Mouse (Mus musculus): ENCODE measurements around the gene B130006D01Rik. TPM values are rescaled to one million over a fixed set of nuclear protein-coding genes. Genes with fewer than 3 reads are reported as not detected.

B130006D01Rik gene
- 0.30 and 0.33 TPM in 2 replicates for polyA plus RNA-seq (2015; fragmentation: Nextera tagmentation; extraction: Ambion mirVana)

GRCm38 (mm10) chr11:95723287-95723686 lies at the start of gene B130006D01Rik:
TSS of gene B130006D01Rik (plus strand) at chr11:95723587.
- no peak within 1 kb of the TSS for H3K4me2 ChIP-seq (ENCODE audit: low read depth, low read length)
- H3K4me1 ChIP-seq (ENCODE audit: control insufficient read depth, low read depth, low read length): peaks cover 10% of the 10 kb centered on the region
- no peak within 1 kb of the TSS for H3K9ac ChIP-seq (ENCODE audit: low read depth, low read length)
- ATAC-seq (ENCODE audit: low read depth): no peak
- WGBS (ENCODE audit: insufficient replicate concordance): 85% methylated on average over 5 of the region's 5 CpGs
- 0 out of 2 replicates have a peak within 1 kb of the TSS, but pooled peaks have one; percentile 19 for H3K27ac ChIP-seq (ENCODE audit: low read length)
- no peaks in the 10 kb centered on the region for H3K9me3 ChIP-seq (replicated peaks; ENCODE audit: control insufficient read depth, low read length)
- no peaks in the 10 kb centered on the region for H3K36me3 ChIP-seq (ENCODE audit: control insufficient read depth, insufficient read depth)
- no peaks in the 10 kb centered on the region for H3K27me3 ChIP-seq (ENCODE audit: control insufficient read depth, insufficient read depth, low read depth, low read length)
- no peak within 1 kb of the TSS for H3K4me3 ChIP-seq (ENCODE audit: low read depth, low read length)

DNA sequence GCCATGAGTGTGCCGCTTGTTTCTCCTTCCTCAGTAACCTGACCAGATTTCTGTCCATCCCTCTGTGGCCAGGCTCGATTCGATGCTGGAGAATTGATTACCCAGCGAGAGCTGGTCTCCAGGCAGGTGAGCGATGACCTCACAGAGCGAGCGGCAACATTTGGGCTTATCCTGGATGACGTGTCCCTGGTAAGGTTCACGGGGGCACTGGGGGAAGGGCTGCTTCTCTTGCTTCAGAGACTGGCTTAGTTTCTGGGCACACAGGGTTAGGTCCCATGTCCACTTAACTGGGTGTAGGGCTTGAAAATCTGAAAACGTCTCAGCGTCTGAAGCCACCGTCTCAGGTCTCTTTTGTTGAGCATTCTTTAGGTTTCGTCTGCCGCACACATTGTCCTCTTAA lies 47.9 kb upstream of the B130006D01Rik start:
- H3K9ac ChIP-seq (ENCODE audit: low read depth, low read length): no peak overlapping the region
- WGBS (ENCODE audit: insufficient replicate concordance): 76% methylated on average over 14 of the region's 14 CpGs
- no peak for ATAC-seq (ENCODE audit: low read depth)
- no peak overlapping the region for H3K4me2 ChIP-seq (ENCODE audit: low read depth, low read length)
- no peaks in the 10 kb centered on the region for H3K9me3 ChIP-seq (replicated peaks; ENCODE audit: control insufficient read depth, low read length)
- H3K4me3 ChIP-seq (ENCODE audit: low read depth, low read length): no peak overlapping the region
- H3K36me3 ChIP-seq (ENCODE audit: control insufficient read depth, insufficient read depth): peaks cover 19% of the 10 kb centered on the region
- H3K27ac ChIP-seq (ENCODE audit: low read length): no peak overlapping the region
- no peaks in the 10 kb centered on the region for H3K27me3 ChIP-seq (ENCODE audit: control insufficient read depth, insufficient read depth, low read depth, low read length)
- no peaks in the 10 kb centered on the region for H3K4me1 ChIP-seq (ENCODE audit: control insufficient read depth, low read depth, low read length)

DNA sequence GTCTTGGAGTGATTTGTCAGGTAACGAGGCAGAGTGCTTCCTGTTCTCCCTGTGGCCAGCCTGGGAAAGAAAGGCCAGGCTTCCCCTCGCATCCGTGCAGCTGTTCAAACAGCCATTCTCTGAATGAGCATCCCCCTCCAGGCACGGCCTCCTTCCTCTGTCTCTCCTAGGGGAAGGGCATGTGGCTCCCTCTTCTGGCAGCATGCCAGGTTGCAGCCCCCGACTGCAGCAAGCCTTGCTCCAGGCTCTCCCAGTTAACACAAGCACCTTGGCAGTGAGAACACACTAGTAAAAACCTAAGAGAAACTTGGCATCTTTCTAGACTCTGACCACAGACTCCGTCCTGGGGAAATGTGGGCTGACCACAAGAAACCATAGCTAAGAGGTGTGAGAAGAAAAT lies 47.1 kb upstream of the B130006D01Rik start:
- Histone ChIP-seq H3K36me3 (ENCODE audit: control insufficient read depth, insufficient read depth) (peaks cover 16% of the 10 kb centered on the region), H3K4me1 (ENCODE audit: control insufficient read depth, low read depth, low read length) (no peaks in the 10 kb centered on the region), H3K4me2 (ENCODE audit: low read depth, low read length) (no peak overlapping the region), H3K27ac (ENCODE audit: low read length) (no peak overlapping the region), H3K9ac (ENCODE audit: low read depth, low read length) (no peak overlapping the region), H3K4me3 (ENCODE audit: low read depth, low read length) (no peak overlapping the region), H3K9me3 (replicated peaks; ENCODE audit: control insufficient read depth, low read length) (no peaks in the 10 kb centered on the region), H3K27me3 (ENCODE audit: control insufficient read depth, insufficient read depth, low read depth, low read length) (no peaks in the 10 kb centered on the region)
- no peak; the same call in 1 of the 2 replicates for ATAC-seq (ENCODE audit: low read depth)
- 36% methylated on average over 6 of the region's 6 CpGs for WGBS (ENCODE audit: insufficient replicate concordance)

GRCm38 (mm10) chr11:95677925-95678701 lies 45.3 kb upstream of the B130006D01Rik start:
- no peaks in the 10 kb centered on the region for H3K27me3 ChIP-seq (ENCODE audit: control insufficient read depth, insufficient read depth, low read depth, low read length)
- no peak overlapping the region for H3K9ac ChIP-seq (ENCODE audit: low read depth, low read length)
- no peak overlapping the region for H3K4me2 ChIP-seq (ENCODE audit: low read depth, low read length)
- WGBS (ENCODE audit: insufficient replicate concordance): 85% methylated on average over 14 of the region's 14 CpGs
- H3K36me3 ChIP-seq (ENCODE audit: control insufficient read depth, insufficient read depth): peaks cover 14% of the 10 kb centered on the region
- H3K4me3 ChIP-seq (ENCODE audit: low read depth, low read length): no peak overlapping the region
- ATAC-seq (ENCODE audit: low read depth): no peak
- H3K9me3 ChIP-seq (replicated peaks; ENCODE audit: control insufficient read depth, low read length): no peaks in the 10 kb centered on the region
- no peak overlapping the region for H3K27ac ChIP-seq (ENCODE audit: low read length)
- H3K4me1 ChIP-seq (ENCODE audit: control insufficient read depth, low read depth, low read length): no peaks in the 10 kb centered on the region; the same call in 1 of the 2 replicates

- 60% methylated on average over 9 of the region's 9 CpGs for WGBS (ENCODE audit: insufficient replicate concordance)
- no peak overlapping the region for H3K27ac ChIP-seq (ENCODE audit: low read length)
- H3K36me3 ChIP-seq (ENCODE audit: control insufficient read depth, insufficient read depth): peaks cover 7% of the 10 kb centered on the region
- no peaks in the 10 kb centered on the region for H3K27me3 ChIP-seq (ENCODE audit: control insufficient read depth, insufficient read depth, low read depth, low read length)
- no peak overlapping the region for H3K4me2 ChIP-seq (ENCODE audit: low read depth, low read length)
- H3K9ac ChIP-seq (ENCODE audit: low read depth, low read length): no peak overlapping the region
- no peaks in the 10 kb centered on the region for H3K9me3 ChIP-seq (replicated peaks; ENCODE audit: control insufficient read depth, low read length)
- peaks cover 8% of the 10 kb centered on the region for H3K4me1 ChIP-seq (ENCODE audit: control insufficient read depth, low read depth, low read length)
- no peak overlapping the region for H3K4me3 ChIP-seq (ENCODE audit: low read depth, low read length)
- ATAC-seq (ENCODE audit: low read depth): no peak
These were observed 41.3 kb upstream of the B130006D01Rik start for GRCm38 (mm10) chr11:95681995-95682601.

- Histone ChIP-seq H3K4me3 (ENCODE audit: low read depth, low read length) (no peak overlapping the region), H3K9ac (ENCODE audit: low read depth, low read length) (no peak overlapping the region), H3K4me1 (ENCODE audit: control insufficient read depth, low read depth, low read length) (peaks cover 14% of the 10 kb centered on the region), H3K36me3 (ENCODE audit: control insufficient read depth, insufficient read depth) (peaks cover 7% of the 10 kb centered on the region), H3K4me2 (ENCODE audit: low read depth, low read length) (no peak overlapping the region), H3K27me3 (ENCODE audit: control insufficient read depth, insufficient read depth, low read depth, low read length) (no peaks in the 10 kb centered on the region), H3K9me3 (replicated peaks; ENCODE audit: control insufficient read depth, low read length) (no peaks in the 10 kb centered on the region), H3K27ac (ENCODE audit: low read length) (no peak overlapping the region)
- ATAC-seq (ENCODE audit: low read depth): peak; percentile 74
- WGBS (ENCODE audit: insufficient replicate concordance): 63% methylated on average over 3 of the region's 3 CpGs
These were observed 40.4 kb upstream of the B130006D01Rik start for GRCm38 (mm10) chr11:95682946-95683345.

DNA sequence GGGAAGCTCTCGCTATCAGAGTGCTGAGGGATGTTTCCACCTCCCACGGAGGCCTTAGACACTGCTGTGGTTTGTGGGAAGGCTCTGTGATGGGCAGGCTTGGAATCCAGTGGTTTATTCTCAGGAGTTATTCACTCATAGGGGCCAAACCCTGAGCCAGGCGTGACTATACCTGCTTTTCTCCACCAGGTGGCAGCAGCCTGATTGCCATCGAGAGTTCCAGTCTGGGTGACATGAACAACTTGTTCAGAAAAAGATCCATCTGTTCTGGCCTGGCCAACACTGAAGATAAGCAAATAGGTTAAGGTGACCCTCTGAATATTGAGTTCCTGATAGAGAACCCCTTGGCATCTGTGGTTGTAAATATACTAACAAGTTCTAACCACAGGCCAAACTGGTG lies 37.4 kb upstream of the B130006D01Rik start:
- no peak for ATAC-seq (ENCODE audit: low read depth)
- Histone ChIP-seq H3K4me2 (ENCODE audit: low read depth, low read length) (no peak overlapping the region), H3K9ac (ENCODE audit: low read depth, low read length) (no peak overlapping the region), H3K4me3 (ENCODE audit: low read depth, low read length) (no peak overlapping the region), H3K27ac (ENCODE audit: low read length) (no peak overlapping the region), H3K9me3 (replicated peaks; ENCODE audit: control insufficient read depth, low read length) (no peaks in the 10 kb centered on the region), H3K36me3 (ENCODE audit: control insufficient read depth, insufficient read depth) (no peaks in the 10 kb centered on the region), H3K27me3 (ENCODE audit: control insufficient read depth, insufficient read depth, low read depth, low read length) (no peaks in the 10 kb centered on the region), H3K4me1 (ENCODE audit: control insufficient read depth, low read depth, low read length) (peaks cover 38% of the 10 kb centered on the region)
- WGBS (ENCODE audit: insufficient replicate concordance): 0% methylated on average over 4 of the region's 4 CpGs

DNA sequence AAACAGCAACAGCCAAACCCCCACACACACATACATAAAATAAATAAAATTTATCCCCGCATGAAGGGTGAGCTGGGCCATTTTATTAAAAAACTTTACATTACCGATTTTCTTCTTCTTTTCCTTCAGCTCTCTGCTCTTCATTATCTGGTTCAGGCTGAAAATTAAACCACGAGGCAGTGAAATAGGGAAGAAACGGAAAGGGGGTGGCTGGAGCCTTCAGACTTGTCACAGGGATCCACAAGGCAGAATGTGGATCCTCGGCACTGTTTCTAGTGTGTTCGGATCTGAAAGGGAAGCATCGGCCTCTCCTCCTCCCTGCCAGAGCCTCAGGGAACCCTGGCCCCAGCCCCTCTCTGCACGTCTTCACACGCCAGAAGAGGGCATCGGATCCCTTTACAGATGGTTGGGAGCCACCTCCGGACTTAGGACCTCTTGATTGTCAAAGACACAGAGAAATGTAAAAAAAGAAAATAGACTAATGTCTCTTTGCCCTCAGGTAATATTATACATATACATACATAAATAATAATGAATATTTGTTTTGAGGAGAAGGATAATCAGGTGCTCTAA lies 36.2 kb upstream of the B130006D01Rik start:
- no peak overlapping the region; the same call in 1 of the 2 replicates for H3K27ac ChIP-seq (ENCODE audit: low read length)
- H3K4me1 ChIP-seq (ENCODE audit: control insufficient read depth, low read depth, low read length): peaks cover 43% of the 10 kb centered on the region

DNA sequence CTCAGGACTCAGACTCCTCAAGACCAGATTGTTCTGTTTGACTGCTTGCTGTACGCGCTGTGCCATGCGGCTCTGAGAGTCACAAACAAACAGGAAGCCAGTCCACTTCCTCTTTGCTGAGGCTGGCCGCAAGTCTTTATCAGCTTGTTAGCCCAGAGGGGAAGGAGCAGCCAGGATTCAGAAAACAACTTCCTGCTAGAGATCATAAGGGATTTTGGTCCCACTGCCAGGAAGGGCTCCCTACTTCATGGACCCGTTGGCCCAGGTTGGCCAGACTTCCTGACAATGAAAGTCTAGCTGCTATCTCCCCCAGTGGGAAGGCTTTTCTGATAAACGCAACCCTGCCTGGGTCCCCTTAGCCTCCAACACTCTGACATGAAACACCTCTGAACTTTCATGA lies 34.9 kb upstream of the B130006D01Rik start:
- H3K4me2 ChIP-seq (ENCODE audit: low read depth, low read length): peak overlapping the region; percentile 60
- peak overlapping the region; percentile 35 for H3K4me3 ChIP-seq (ENCODE audit: low read depth, low read length)
- no peaks in the 10 kb centered on the region for H3K27me3 ChIP-seq (ENCODE audit: control insufficient read depth, insufficient read depth, low read depth, low read length)
- H3K27ac ChIP-seq (ENCODE audit: low read length): peak overlapping the region; percentile 86
- H3K4me1 ChIP-seq (ENCODE audit: control insufficient read depth, low read depth, low read length): peaks cover 43% of the 10 kb centered on the region
- no peaks in the 10 kb centered on the region for H3K36me3 ChIP-seq (ENCODE audit: control insufficient read depth, insufficient read depth)
- peak overlapping the region; percentile 47 for H3K9ac ChIP-seq (ENCODE audit: low read depth, low read length)
- 11% methylated on average over 6 of the region's 6 CpGs for WGBS (ENCODE audit: insufficient replicate concordance)
- ATAC-seq (ENCODE audit: low read depth): peak; percentile 55
- H3K9me3 ChIP-seq (replicated peaks; ENCODE audit: control insufficient read depth, low read length): no peaks in the 10 kb centered on the region

More for the DNA sequence above, 36.2 kb upstream of the B130006D01Rik start:
- H3K9ac ChIP-seq (ENCODE audit: low read depth, low read length): peak overlapping the region; percentile 45
- 23% methylated on average over 11 of the region's 11 CpGs for WGBS (ENCODE audit: insufficient replicate concordance)
- no peak overlapping the region for H3K4me3 ChIP-seq (ENCODE audit: low read depth, low read length)
- peak; percentile 41 for ATAC-seq (ENCODE audit: low read depth)
- H3K9me3 ChIP-seq (replicated peaks; ENCODE audit: control insufficient read depth, low read length): no peaks in the 10 kb centered on the region
- H3K36me3 ChIP-seq (ENCODE audit: control insufficient read depth, insufficient read depth): no peaks in the 10 kb centered on the region
- peak overlapping the region; percentile 35; the same call in 1 of the 2 replicates for H3K4me2 ChIP-seq (ENCODE audit: low read depth, low read length)
- H3K27me3 ChIP-seq (ENCODE audit: control insufficient read depth, insufficient read depth, low read depth, low read length): no peaks in the 10 kb centered on the region

Measured in liver, embryonic 16.5 days (tissue).